9 mouse cellular contexts compared by ENCODE assay signal in genomic region chr13:46911018-46911419, GRCm38 (mm10). TPM values are rescaled to one million over a fixed set of nuclear protein-coding genes. Genes with fewer than 3 reads are reported as not detected.
DNase-seq lines count a peak whose midpoint lies in the region; ATAC-seq lines count a peak whose summit lies in the region.
"Had no signal": no experiment of that assay in that cellular context is flagged by ENCODE, and none has a peak within 500 bp of the region (broad histone marks: within the 10 kb centered on the region; RNA-seq: fewer than 3 reads in every experiment).

No protein-coding gene starts in this region.

- peak; percentile 40; the same call in 1 of the 2 replicates for ATAC-seq in hindbrain, embryonic 16.5 days

- H3K36me3 ChIP-seq in hindbrain, embryonic 16.5 days (ENCODE audit: control insufficient read depth, insufficient read depth, low read length), result no peaks in the 10 kb centered on the region
- H3K36me3 ChIP-seq: G1E had no signal

- no peaks in the 10 kb centered on the region for H3K9me3 ChIP-seq in hindbrain, embryonic 16.5 days (ENCODE audit: control insufficient read depth, low read length)
- H3K9me3 ChIP-seq: G1E had no signal

- H3K9ac ChIP-seq in hindbrain, embryonic 16.5 days (ENCODE audit: low read depth, low read length), result no peak overlapping the region

- H3K27me3 ChIP-seq in hindbrain, embryonic 16.5 days (replicated peaks; ENCODE audit: control insufficient read depth, insufficient read depth, low read length), result no peaks in the 10 kb centered on the region

- no peak overlapping the region for H3K4me2 ChIP-seq in hindbrain, embryonic 16.5 days (ENCODE audit: low read length)

- peaks cover 19% of the 10 kb centered on the region for H3K4me1 ChIP-seq in hindbrain, embryonic 16.5 days (ENCODE audit: control insufficient read depth, insufficient read depth, low read depth, low read length)

- 46% methylated on average over 11 of the region's 11 CpGs for WGBS in hindbrain, embryonic 16.5 days

- peak; percentile 39 for DNase-seq in layer of hippocampus, adult 11-12 months (ENCODE audit: low spot score)
- DNase-seq in layer of hippocampus, postnatal 10 days (ENCODE audit: low spot score in 2 of 2), result no peak
- DNase-seq in adrenal gland, postnatal 14 days, result peak; percentile 59
- peak; percentile 44 to 45 for DNase-seq in cerebellum, postnatal 10 days
- no peak for DNase-seq in thymus, postnatal 25 days
- no peak for DNase-seq in urinary bladder, postnatal 14 days (ENCODE audit: low spot score)
- no peak for DNase-seq in left cerebral cortex, adult 18-20 months (ENCODE audit: low spot score in 2 of 2)

- no peak overlapping the region for H3K4me3 ChIP-seq in hindbrain, embryonic 16.5 days (ENCODE audit: low read length)

- no peak overlapping the region for H3K27ac ChIP-seq in hindbrain, embryonic 16.5 days (ENCODE audit: low read depth, low read length)

RNA-seq across cellular contexts. Expression of gene Kif13a, which starts 18.6 kb away (rescaled TPM):
- 10 to 100 TPM; 29.7 to 30.8 TPM for total RNA-seq in layer of hippocampus, postnatal 10 days (2021)
- 27.4 and 32.3 TPM in 2 replicates for total RNA-seq in adrenal gland, postnatal 14 days (2021)
- polyA plus RNA-seq in hindbrain, embryonic 16.5 days (2015; fragmentation: Nextera tagmentation; extraction: Ambion mirVana), result 8.0 and 8.9 TPM in 2 replicates
- total RNA-seq in left cerebral cortex, adult 18-20 months (2021), result 10 to 100 TPM; 20.2 to 24.2 TPM
- polyA plus RNA-seq: G1E had no signal

Comparison
In these comparisons a context has a peak if more than half of its experiments do, and no peak if none do; other contexts are left out.
1. DNase-seq: peak in layer of hippocampus, adult 11-12 months (single experiment), adrenal gland, postnatal 14 days (single experiment) and cerebellum, postnatal 10 days (2 of 2); none in layer of hippocampus, postnatal 10 days (0 of 2), thymus, postnatal 25 days (single experiment), urinary bladder, postnatal 14 days (single experiment) and left cerebral cortex, adult 18-20 months (0 of 2).